Mouse (Mus musculus) forebrain, embryonic 16.5 days (tissue): ENCODE measurements at regions not wholly inside any gene's neighbourhood (a gene's known extent, or its start where the extent isn't known, plus 50 kb on each side); places are given as distances from the start of the nearest gene placed in this dataset.

Experiments used
- ATAC-seq: fragments of 200-750 bp; cut with Nextera tagmentation; 2 replicates; pipeline ENCODE4 v1.8.0; 2017; ENCODE audit warnings: mild to moderate bottlenecking, moderate library complexity
- H3K27ac ChIP-seq: fragments of 300-500 bp; sonication (generic); 2 replicates; pipeline ENCODE4 v1.5.1; 2014; ENCODE audit warnings: low read length, control low read depth
- H3K27me3 ChIP-seq: fragments of 300-500 bp; sonication (generic); replicated peaks from 2 replicates; pipeline ENCODE4 v1.6.1; 2014; ENCODE audit warnings: low read length; ENCODE audit not compliant: control insufficient read depth, insufficient read depth
- H3K36me3 ChIP-seq: fragments of 300-500 bp; sonication (generic); 2 replicates; pipeline ENCODE4 v1.6.1; 2014; ENCODE audit not compliant: control insufficient read depth, insufficient read depth
- H3K4me1 ChIP-seq: fragments of 300-500 bp; sonication (generic); replicated peaks from 2 replicates; pipeline ENCODE4 v1.6.1; 2014; ENCODE audit warnings: low read length; ENCODE audit not compliant: control insufficient read depth, insufficient read depth
- H3K4me2 ChIP-seq: fragments of 300-500 bp; sonication (generic); 2 replicates; pipeline ENCODE4 v1.6.1; 2014; ENCODE audit warnings: mild to moderate bottlenecking, low read length, control low read depth
- H3K4me3 ChIP-seq: fragments of 300-500 bp; sonication (generic); replicated peaks from 2 replicates; pipeline ENCODE4 v1.5.1; 2014; ENCODE audit warnings: mild to moderate bottlenecking, low read length, control low read depth
- H3K9ac ChIP-seq: fragments of 300-500 bp; sonication (generic); replicated peaks from 2 replicates; pipeline ENCODE4 v1.6.1; 2014; ENCODE audit warnings: low read depth, low read length, control low read depth
- H3K9me3 ChIP-seq: fragments of 300-500 bp; sonication (generic); 2 replicates; pipeline ENCODE4 v1.6.1; 2016; ENCODE audit warnings: low read length; ENCODE audit not compliant: control insufficient read depth
- WGBS: fragments of 180-500 bp; shearing (Covaris S2); extraction: QIAGEN DNeasy Blood & Tissue Kit; methylation state at CpG from one replicate; pipeline ENCODE4 v1.1.7; 2014; 5-methylcytosine and 5-hydroxymethylcytosine counted together

- Histone ChIP-seq H3K27me3 (no peaks in the 10 kb centered on the region), H3K4me1 (peaks cover 5% of the 10 kb centered on the region; the same call in 1 of the 2 replicates), H3K36me3 (no peaks in the 10 kb centered on the region), H3K4me3 (no peak overlapping the region), H3K9ac (no peak overlapping the region), H3K9me3 (no peaks in the 10 kb centered on the region), H3K4me2 (no peak overlapping the region), H3K27ac (no peak overlapping the region)
- WGBS: 65% methylated on average over 2 of the region's 2 CpGs
- ATAC-seq: no peak
These were observed 651.1 kb downstream of the Gsdmc2 start for GRCm38 (mm10) chr15:63193617-63194491.

GRCm38 (mm10) chr15:63191731-63192130 lies 653.2 kb downstream of the Gsdmc2 start:
- Histone ChIP-seq H3K36me3 (no peaks in the 10 kb centered on the region), H3K4me2 (no peak overlapping the region), H3K4me3 (no peak overlapping the region), H3K27ac (no peak overlapping the region), H3K4me1 (peaks cover 5% of the 10 kb centered on the region; the same call in 1 of the 2 replicates), H3K9me3 (no peaks in the 10 kb centered on the region), H3K27me3 (no peaks in the 10 kb centered on the region), H3K9ac (no peak overlapping the region)
- no peak for ATAC-seq
- 93% methylated on average over 2 of the region's 2 CpGs for WGBS

- H3K36me3 ChIP-seq: no peaks in the 10 kb centered on the region
- H3K4me3 ChIP-seq: no peak overlapping the region
- H3K4me1 ChIP-seq: peaks cover 5% of the 10 kb centered on the region; the same call in 1 of the 2 replicates
- no peak overlapping the region for H3K4me2 ChIP-seq
- no peaks in the 10 kb centered on the region for H3K9me3 ChIP-seq
- 65% methylated on average over 2 of the region's 2 CpGs for WGBS
- H3K9ac ChIP-seq: no peak overlapping the region
- no peaks in the 10 kb centered on the region for H3K27me3 ChIP-seq
- H3K27ac ChIP-seq: no peak overlapping the region
- no peak for ATAC-seq
These were observed 654.9 kb downstream of the Gsdmc2 start for GRCm38 (mm10) chr15:63190086-63190485.

- no peaks in the 10 kb centered on the region for H3K36me3 ChIP-seq
- no peak overlapping the region for H3K4me2 ChIP-seq
- no peaks in the 10 kb centered on the region for H3K27me3 ChIP-seq
- H3K9ac ChIP-seq: no peak overlapping the region
- H3K27ac ChIP-seq: no peak overlapping the region
- H3K9me3 ChIP-seq: no peaks in the 10 kb centered on the region
- H3K4me1 ChIP-seq: no peaks in the 10 kb centered on the region
- no peak overlapping the region for H3K4me3 ChIP-seq
- no peak for ATAC-seq
These were observed 674.0 kb downstream of the Gsdmc2 start for GRCm38 (mm10) chr15:63171003-63171402.

- ATAC-seq: peak; percentile 72
- Histone ChIP-seq H3K9ac (no peak overlapping the region), H3K36me3 (no peaks in the 10 kb centered on the region), H3K4me2 (no peak overlapping the region), H3K9me3 (no peaks in the 10 kb centered on the region), H3K4me1 (no peaks in the 10 kb centered on the region), H3K4me3 (no peak overlapping the region), H3K27me3 (no peaks in the 10 kb centered on the region), H3K27ac (no peak overlapping the region)
- 24% methylated on average over 1 of the region's 1 CpGs for WGBS
These were observed 674.8 kb downstream of the Gsdmc2 start for GRCm38 (mm10) chr15:63170171-63170570.

GRCm38 (mm10) chr15:63166411-63166810 lies 678.6 kb downstream of the Gsdmc2 start:
- Histone ChIP-seq H3K9ac (no peak overlapping the region), H3K4me2 (no peak overlapping the region), H3K27me3 (no peaks in the 10 kb centered on the region), H3K4me3 (no peak overlapping the region), H3K27ac (no peak overlapping the region), H3K4me1 (peaks cover 9% of the 10 kb centered on the region; the same call in 1 of the 2 replicates), H3K36me3 (no peaks in the 10 kb centered on the region), H3K9me3 (no peaks in the 10 kb centered on the region)
- no peak for ATAC-seq

- peaks cover 9% of the 10 kb centered on the region; the same call in 1 of the 2 replicates for H3K4me1 ChIP-seq
- H3K9ac ChIP-seq: no peak overlapping the region
- no peaks in the 10 kb centered on the region for H3K36me3 ChIP-seq
- peak overlapping the region; percentile 43 for H3K27ac ChIP-seq
- 55% methylated on average over 6 of the region's 6 CpGs for WGBS
- H3K9me3 ChIP-seq: no peaks in the 10 kb centered on the region
- no peaks in the 10 kb centered on the region for H3K27me3 ChIP-seq
- no peak overlapping the region for H3K4me3 ChIP-seq
- ATAC-seq: no peak; the same call in none of the 2 replicates
- no peak overlapping the region for H3K4me2 ChIP-seq
These were observed 681.3 kb downstream of the Gsdmc2 start for GRCm38 (mm10) chr15:63163550-63164279.

GRCm38 (mm10) chr15:63162881-63163549 lies 682.0 kb downstream of the Gsdmc2 start:
- peak; percentile 89 for ATAC-seq
- WGBS: 45% methylated on average over 4 of the region's 4 CpGs
- peak overlapping the region; percentile 43 for H3K27ac ChIP-seq
- peaks cover 9% of the 10 kb centered on the region; the same call in 1 of the 2 replicates for H3K4me1 ChIP-seq
- H3K4me2 ChIP-seq: no peak overlapping the region
- no peaks in the 10 kb centered on the region for H3K36me3 ChIP-seq
- no peak overlapping the region for H3K4me3 ChIP-seq
- H3K9me3 ChIP-seq: no peaks in the 10 kb centered on the region
- no peak overlapping the region for H3K9ac ChIP-seq
- no peaks in the 10 kb centered on the region for H3K27me3 ChIP-seq

- no peak overlapping the region for H3K9ac ChIP-seq
- no peak overlapping the region for H3K27ac ChIP-seq
- no peak for ATAC-seq
- no peaks in the 10 kb centered on the region for H3K9me3 ChIP-seq
- WGBS: 89% methylated on average over 3 of the region's 3 CpGs
- H3K36me3 ChIP-seq: no peaks in the 10 kb centered on the region
- no peak overlapping the region for H3K4me3 ChIP-seq
- no peak overlapping the region for H3K4me2 ChIP-seq
- no peaks in the 10 kb centered on the region for H3K4me1 ChIP-seq
- no peaks in the 10 kb centered on the region for H3K27me3 ChIP-seq
These were observed 721.8 kb downstream of the Gsdmc2 start for GRCm38 (mm10) chr15:63123123-63123688.
